Mouse (Mus musculus) thymus, postnatal 4 days (tissue): Measurements from ENCODE around the gene Trabd2b.

Source experiments
- DNase-seq: peaks from one replicate; pipeline ENCODE4 v3.0.0; 2021

The Trabd2b gene

DNA sequence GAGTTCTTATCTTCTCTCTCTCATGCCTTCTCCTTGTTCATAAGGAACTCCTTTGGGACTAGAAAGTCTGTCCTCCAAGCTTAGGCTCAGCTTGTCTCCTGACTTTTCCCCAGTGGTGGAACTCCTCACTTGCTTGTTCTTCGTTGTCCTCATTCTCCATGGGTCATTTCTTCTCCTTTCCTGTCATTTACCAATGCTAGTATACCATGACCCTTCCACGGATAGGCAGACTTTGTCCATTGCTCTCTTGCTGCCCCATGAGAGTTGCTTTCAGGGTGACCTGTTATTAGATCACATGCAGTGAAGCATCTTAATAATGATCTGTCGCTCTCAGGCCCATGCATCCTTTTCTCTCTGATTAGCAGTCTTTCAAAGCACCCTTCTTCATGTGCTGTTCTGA, 46.6 kb downstream of the Trabd2b start:
- DNase-seq, result no peak

DNA sequence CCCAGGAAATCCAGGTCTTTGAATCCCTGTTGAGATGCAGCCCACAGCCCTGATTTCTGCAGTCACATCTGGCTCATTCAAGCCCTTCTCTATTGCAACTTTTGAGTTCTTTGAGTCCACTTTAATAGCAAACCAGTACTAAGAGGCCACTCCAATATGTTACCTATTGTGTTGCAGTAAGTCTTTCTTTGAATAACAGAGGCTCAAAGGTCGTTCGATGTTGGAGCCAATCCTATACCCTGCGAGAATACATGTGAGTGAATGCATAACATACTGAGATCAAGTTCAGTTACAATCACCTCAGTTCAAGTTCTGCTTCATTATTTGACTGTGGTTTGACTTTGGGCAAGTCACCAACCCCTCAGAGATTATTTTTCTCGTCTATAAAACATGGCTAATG, 47.5 kb downstream of the Trabd2b start:
- no peak for DNase-seq

DNA sequence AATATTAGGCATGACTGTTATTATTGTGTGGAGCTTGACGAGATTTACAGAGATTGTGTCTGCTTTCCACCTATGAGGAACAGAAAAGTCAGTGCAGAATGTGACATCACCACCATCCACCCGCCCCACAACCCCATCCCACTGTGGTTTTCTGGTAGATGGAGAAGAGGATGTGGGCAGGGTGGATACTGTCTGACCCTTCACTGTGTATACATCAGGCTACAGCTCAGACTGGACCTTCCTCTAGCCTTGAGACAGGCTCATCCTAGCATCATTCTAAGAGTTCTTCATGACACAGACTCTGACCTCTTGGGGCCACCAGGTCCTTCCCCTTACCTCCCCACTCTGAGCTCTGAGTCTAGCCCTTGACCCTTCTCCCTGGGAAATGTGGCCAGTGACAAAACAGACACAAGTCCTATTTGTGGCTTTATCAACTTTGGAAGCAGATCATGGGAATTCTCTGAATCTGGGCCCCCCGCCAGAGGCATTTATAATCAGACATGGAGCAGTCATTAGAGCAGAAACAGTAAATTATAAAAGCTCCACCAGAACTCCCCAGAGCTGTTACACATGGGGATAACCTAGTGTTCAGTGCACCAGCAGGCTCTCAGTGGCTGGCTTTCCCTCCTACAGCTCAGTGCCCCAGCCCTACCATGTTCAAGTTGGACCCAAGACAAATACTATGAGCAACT, 48.1 kb downstream of the Trabd2b start:
- DNase-seq, result no peak

DNA sequence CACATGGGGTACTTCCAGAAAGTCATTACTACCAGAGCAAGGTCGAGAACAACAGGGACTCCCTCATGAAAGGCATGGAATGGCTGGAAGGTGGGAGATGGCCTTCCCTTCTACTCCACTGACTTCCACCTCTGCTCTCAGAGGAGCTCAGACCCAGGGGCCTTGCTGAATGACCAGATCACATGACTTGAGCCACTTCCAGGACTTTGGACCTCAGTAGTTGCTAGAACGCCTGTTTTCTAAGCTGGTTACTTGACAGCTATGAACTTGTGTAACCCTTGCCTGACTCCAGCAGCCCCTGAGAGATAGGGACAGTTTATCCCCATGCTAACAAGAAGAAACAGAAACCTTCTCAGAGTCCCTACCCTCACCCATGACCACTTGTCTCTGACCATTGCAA, 50.6 kb downstream of the Trabd2b start:
- DNase-seq, result no peak

DNA sequence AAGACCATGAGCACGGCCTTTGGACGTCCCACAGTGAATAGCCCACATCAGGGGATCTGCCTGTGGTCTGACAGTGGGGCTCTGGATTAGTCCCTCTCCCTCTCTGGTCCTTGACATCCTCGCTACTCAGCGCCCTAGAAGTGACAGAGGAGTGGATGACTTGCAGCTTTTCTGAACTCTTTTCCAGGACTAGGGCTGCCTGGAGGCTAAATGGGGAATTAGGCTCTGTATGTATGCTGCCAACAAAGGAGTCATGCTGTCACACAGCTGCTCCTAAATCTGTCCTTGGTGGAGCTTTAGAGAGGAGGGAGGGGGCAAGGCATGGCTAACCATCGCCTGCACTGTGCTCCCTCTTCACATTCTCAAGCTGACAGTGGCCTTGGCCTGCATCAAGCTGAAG, 53.1 kb downstream of the Trabd2b start:
- DNase-seq, result no peak

DNA sequence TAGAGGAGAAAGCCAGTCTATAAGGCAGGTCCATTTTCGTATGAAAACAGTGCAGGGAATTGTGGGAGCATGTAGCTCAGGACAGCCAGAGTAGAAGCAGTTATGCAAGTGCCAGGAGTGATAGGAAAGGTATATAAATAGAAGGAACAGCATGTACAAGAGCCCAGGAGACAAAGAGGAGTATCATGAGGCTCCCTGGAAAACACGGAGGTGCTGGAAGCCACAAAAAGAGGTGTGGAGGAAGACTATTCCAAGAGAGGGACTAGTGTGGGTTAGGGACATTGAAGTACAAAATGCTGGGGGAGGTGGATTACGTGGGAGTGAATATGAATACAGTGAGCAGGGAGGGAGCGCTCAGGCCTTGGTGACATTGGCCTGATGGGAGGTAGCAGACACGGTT, 53.9 kb downstream of the Trabd2b start:
- no peak for DNase-seq

DNA sequence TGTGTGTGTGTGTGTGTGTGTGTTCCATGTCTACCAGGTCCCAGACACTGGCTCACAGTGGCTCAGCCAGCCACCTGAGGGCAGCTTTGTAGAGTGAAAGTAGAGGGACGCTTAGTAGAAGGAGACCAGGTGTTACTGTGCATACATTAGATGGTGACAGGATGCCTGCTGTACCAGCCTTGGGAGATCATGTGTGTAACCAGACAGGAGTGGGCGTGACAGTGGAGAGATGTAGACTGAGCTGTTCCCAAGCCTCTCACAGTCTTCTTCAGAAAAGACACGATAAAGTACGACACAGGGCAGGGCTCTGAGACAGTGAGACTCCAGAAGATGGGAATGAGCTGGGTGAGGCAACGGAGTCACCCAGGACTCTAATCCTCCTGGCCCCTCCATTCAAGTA, 54.6 kb downstream of the Trabd2b start:
- DNase-seq, result no peak

DNA sequence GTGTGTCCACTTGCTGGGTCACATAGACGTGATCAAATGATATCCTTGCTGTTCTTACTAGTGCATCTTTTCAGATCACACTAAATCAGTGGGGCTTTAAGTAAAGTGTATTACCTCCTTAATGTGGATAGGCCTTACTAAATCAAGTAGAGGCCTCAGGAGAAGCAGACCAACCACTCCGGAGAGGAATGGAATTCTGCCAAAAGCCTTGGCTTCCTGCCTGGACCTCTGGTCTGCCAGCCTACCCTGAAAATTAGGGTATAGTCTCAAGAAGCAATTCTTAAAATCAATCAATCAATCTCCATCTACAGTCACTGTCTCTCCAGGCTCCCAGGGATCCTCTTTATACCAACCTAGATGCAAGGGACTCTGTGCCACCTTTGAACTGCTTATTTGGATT, 59.1 kb downstream of the Trabd2b start:
- no peak for DNase-seq

DNA sequence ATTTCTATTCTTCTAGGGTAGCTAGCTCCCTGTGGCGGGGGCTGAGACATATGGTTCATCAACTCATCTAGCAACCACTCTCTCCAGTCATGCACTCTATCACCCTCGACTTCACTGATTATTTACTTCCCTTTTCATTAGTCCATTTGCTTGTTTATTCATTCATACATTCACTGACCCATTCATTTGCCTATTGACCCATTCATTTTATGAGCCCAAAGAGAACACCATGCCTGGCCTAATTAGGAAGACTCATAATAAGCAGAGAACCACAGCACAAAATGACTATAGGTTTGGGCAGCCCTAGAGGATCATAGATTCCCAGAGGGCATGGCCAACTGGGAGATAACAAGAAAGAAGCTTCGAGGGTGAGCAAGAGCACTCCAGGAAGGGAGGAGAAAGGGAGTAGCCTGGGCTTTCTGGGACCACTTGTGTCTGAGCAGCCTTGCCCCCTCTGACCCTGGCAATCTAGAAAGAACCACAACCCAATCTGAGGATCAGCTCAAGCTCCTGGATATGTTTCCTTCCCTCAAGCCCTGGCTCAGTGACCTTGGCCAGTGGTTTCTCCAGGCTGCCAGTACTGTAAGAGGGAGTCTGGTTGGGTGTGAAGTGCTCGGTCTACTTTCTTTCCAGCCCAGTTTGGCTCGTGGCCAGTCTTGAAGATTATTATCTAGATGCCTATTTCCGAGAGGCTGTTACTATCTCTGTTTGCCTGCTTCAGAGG, 61.0 kb downstream of the Trabd2b start:
- no peak for DNase-seq

DNA sequence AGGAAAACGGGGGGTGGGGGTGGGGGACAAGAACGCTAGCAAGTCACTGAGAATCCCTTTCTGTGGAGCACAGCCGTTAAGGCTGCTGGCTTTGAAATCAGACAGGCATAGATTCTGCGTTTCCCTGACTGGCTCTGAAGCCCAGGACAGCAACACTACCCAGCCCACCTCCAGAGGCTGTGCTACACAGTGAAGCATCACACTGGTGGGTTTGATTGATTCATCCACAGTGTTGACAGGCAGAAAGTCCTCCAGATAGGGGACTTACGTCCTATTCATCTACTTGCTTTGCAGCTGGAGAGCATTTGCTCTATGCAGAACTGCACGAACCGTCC, 61.5 kb downstream of the Trabd2b start:
- DNase-seq, result no peak

DNA sequence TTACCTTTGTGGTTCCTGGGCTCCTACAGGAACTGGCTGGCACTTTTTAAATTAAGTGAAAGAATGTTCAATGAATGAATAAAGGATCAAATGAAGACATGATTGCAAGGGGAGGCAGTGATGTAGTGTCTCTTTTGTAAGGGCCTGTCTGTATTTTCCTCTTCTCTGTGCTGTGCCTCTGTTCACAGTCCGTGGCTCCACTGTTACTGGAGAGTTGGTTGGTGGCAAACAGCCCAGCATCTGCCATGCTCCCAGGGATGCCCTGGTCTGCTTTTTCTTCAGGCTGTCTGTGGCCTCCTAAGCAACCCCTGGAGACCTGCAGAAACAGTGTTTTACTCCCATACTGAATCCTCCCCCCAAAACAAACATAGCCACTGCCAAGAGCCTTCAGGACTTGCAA, 63.4 kb downstream of the Trabd2b start:
- no peak for DNase-seq

DNA sequence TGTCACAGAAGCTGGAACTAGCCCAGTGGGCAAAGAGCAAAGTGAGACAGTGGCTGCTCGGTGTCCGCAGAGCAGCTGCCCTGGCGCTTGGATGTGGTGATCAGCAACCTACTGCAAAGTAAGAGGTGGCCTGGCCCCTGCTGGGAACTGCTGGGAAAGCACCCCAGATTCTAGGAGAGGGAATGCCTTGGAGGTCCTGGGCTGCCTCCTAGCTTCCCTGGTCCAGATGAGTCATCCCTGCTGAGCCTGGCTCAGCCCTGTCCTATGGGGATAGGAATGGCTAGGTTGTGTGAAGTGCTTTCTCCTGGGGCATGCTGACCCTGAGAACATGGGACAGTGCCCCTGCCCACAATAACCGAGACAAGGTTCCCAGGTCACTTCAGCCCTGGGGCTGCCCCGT, 65.6 kb downstream of the Trabd2b start:
- DNase-seq, result no peak

DNA sequence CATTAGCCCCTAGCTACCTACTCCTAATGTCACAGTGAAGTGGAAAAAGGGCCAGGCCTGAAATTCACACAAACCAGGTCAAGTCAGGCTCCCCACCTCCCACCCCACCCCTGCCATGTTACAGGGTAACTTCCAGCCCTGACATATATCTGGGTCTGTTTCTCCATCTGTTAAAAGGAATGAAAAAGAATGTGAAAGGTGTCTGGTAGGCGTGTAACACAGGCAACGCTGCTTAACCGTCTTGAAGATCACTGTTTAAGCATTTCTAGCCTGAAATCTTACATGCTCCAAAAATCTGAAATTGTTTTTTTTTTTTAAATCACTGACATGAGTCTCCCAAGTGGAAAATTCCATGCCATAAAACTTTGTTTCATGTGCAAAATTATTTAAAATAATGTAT, 69.8 kb downstream of the Trabd2b start:
- no peak for DNase-seq

DNA sequence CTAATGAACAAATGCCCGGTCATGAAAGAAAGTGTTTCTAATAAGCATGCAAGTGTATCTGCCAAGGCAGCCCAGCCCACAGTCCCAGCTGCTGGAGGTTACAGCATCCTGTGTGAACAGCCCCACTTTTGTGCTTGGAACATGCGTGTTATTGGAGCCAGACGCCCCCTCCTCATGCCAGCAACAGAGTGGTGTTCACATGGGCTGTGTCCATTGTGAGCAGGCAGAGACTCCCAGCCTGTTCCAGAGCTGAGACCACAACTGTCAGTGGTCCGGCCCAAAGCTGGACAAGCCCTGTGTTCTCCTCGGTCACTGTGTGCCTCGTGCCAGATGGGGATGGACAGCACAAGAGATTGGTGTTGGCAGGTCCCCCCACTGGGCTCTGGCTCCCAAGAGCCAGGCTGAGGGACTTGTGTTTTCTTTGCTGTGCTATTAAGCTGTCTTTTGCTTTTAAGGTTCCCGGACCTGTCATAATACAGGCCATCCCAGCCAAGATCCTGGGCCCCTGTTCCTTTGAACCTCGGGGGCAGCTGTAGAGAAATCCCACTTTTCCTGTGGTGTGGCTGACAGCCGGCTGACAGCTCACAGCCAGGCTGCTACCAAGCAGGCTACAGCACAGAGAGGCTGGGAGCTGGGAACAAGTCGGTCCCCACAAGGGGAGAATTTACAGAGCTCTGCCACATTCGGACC, 70.7 kb downstream of the Trabd2b start:
- DNase-seq, result no peak

DNA sequence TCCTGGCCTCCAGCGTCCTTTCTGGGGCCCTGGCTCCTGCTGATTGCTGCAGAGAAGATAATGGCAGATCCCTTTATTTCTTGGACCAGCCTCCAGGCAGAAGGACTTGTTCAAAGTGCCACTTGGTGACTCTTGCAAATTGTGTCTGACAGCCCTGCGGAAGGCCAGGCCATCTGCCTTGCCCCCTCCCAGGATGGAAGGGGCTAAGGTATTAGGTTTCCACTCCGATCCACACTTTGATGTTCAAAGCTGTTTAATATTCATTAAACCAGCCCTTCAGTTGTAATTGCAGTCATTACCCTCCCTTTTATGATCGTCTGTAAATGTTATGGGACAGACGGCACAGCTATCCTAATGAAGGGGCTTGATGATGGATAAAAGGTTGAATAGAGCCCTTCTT, 75.0 kb downstream of the Trabd2b start:
- DNase-seq, result no peak

DNA sequence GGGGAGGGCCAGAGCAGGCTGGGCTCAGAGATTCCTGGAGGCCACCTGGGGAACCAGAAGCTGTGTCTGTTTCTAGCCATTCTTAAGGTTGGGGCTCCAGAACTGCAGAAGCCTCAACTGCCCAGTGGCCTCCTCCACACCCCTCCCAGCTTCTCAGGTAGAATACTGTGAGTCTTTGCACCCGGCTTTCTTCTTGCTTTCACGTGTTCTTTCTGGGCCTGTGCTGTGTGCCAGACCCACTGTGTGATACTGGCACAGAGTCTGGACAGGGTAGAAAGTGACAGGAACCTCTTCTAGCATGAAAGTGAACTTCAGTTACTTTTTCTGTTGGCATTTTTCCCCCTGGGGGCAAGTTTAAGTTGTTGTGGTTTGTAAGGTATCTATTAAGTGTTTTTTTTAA, 77.6 kb downstream of the Trabd2b start:
- no peak for DNase-seq

DNA sequence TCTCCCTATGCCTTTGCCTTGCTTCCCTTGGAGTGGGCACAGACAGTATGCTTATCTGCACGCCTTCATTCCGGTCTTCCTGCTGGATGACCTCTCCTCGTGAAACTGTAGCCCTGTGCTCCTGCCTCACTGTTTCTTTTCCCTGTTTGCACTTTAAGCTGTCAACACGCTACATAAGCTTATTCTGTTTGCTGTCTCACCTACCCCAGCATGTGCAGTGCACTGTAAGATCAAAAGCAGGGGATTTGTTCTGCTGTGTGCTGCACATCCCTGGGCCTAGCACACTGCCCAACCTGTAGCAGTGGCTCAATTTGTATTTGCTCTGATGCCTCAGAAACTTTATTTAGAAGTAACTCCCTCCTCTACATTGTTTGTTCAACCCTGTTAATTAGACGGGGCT, 79.5 kb downstream of the Trabd2b start:
- no peak for DNase-seq

DNA sequence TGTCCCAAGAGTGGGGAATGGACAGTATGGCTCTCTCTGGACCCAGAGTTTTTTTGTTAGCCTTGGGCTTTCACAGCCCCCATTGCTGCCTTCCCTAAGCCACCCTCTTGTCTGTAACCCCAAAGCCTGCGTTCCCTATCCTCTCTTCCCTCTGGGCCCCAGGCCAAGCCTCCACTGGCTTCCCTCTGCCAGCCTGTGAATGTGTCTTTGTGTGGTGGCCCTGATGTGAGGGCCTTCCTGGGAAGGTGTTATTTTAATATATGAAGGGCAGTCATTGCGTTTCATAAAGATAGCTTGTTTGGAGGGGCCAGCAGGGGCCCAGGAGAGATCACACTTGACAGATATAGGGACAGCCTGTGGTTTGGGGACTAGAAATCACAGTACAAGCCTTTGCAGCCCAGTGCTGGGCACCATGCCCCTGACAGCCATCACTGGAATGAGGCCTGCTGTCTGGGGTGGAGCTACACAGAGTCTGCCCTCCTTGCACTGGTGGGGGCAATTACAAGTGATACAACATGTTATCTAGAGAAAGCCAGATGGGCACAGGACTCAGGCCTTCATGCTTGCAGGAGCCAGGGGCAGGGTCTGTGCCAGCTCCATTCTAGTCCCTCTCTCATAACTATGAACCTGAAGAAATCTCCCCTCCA, 80.5 kb downstream of the Trabd2b start:
- DNase-seq, result no peak

DNA sequence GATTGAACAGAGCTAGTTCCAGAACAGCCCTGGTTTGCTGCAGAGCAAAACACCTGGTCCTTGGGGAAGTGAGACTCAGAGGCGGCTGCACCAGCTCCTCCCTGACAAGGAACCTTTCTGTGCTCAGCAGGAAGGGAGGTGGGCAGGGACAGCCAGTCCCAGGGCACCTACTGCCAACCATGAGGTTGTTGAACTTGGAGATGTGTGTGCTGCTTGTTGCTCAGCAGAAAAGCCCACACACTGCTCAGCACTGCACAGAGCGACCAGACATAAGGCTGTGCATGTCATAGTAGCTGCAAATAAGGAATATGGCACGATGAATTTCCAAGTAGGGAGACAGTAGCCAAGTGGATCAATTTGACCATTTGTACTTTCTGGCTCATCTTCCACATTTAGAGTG, 81.2 kb downstream of the Trabd2b start:
- DNase-seq, result no peak

DNA sequence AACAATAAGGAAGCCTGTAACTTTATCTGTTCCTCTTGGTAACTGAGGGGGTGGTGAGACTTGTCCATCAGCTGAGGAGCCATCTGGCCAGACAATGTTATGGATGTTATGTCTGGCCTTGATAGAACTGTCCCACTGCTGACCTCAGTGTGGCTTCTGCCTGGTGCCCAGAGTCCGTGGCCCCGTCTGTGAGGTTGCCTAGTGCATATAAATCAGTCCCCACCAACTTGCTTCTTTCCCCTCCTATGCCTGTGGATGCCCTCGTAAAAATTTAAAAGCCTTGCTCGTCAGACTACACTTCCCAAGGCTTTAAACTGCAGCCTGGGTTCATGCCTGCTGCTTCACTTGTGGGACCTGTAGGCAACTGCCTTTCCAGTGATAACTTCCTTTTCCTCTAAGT, 85.6 kb downstream of the Trabd2b start:
- no peak for DNase-seq

DNA sequence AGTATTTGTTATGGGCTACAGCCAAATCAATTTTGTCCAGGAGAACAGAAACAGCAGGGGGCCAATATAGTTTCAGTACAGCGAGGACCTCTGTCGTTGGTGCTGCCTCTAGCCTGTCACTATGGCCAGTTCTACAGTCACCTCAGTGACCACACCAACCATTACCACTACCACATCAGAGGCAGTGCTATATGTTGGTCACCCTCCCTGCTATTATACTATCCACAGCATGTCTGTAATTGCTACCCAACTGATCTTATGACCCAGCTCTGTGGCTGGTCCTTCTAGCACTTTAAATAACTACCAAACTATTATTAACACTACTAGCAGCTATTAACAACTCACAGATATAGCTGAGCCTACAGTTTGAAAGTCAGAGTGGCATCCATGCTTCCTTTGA, 87.5 kb downstream of the Trabd2b start:
- no peak for DNase-seq

DNA sequence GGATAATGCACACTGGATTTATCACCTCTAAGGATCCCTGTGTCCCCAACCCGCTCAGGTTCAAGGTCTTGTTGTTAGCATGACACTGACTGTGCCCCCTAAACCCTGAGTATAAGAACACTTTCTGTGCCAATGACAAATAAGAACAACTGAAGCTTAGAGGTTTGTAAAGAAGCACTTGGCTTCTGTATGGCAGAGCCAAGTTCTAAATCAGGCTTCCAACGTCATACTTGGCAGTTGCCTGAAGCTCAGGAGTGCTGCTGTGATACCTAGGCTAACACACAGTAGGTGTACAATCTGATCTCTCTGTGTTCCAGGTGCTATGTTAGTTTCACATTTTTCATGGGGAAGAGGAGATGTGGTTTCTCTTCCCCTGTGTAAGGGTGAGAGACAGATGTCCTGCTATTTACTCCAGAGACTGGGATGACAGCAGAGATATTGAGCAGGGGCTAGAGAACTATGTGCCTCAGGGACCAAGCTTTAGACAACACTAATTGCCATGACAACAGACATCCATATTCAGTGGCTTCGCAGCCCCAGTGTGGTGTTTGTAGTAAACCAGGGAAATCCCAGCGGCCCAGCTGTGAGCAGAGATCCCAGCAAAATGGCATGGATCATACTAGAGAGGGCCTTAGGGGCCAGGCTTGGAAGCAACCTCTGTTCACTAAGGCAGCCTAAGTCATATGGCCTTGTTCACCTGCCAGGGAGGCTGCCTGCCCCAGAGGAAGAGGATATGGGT, 89.3 kb downstream of the Trabd2b start:
- DNase-seq, result no peak

DNA sequence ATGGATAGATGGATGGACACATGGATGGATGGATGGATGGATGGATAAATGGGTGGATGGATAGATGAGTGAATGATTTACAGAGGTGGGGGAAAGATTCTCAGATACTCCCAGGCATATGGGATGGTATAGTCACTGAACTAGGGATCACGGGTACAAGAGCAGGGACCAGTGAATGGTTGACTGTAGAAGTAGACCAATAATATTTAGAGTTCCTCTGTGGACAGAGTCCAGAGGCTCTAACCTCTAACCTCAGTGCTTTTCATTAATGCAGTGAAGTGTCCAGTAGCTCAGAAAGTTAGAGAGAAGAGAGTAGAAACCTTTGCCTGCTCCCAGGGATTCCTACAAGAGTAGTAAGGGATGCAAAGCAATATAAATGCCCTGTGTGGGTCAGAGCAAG, 93.1 kb downstream of the Trabd2b start:
- no peak for DNase-seq
